ENCODE assay signal across 8 mouse cellular contexts in genomic region chr1:64738661-64739082, GRCm38 (mm10). TPM values are rescaled to one million over a fixed set of nuclear protein-coding genes. Genes with fewer than 3 reads are reported as not detected.
DNase-seq lines count a peak whose midpoint lies in the region; ATAC-seq and TF ChIP-seq lines count a peak whose summit lies in the region.

No protein-coding gene starts in this region.

- H3K4me2 ChIP-seq in heart, embryonic 11.5 days = peak overlapping the region; percentile 93
- H3K4me2 ChIP-seq in kidney, embryonic 15.5 days = peak overlapping the region; percentile 96

- no peak overlapping the region for H3K27ac ChIP-seq in layer of hippocampus, adult 2 months
- no peak overlapping the region; the same call in 1 of the 2 replicates for H3K27ac ChIP-seq in heart, embryonic 11.5 days (ENCODE audit: low read depth, low read length)
- H3K27ac ChIP-seq in kidney, embryonic 15.5 days = peak overlapping the region; percentile 92

- H3K9ac ChIP-seq in heart, embryonic 11.5 days (ENCODE audit: low read depth, low read length) = peak overlapping the region; percentile 69
- peak overlapping the region; percentile 44; the same call in 1 of the 2 replicates for H3K9ac ChIP-seq in kidney, embryonic 15.5 days

- under 1% methylated on average over 14 of the region's 14 CpGs for WGBS in heart, embryonic 11.5 days (ENCODE audit: insufficient replicate concordance)
- 0% methylated on average over 14 of the region's 14 CpGs for WGBS in kidney, embryonic 15.5 days

- H3K4me1 ChIP-seq in heart, embryonic 11.5 days (ENCODE audit: control insufficient read depth, insufficient read depth, low read length) = peaks cover 17% of the 10 kb centered on the region
- peaks cover 42% of the 10 kb centered on the region for H3K4me1 ChIP-seq in kidney, embryonic 15.5 days

- peaks cover 10% of the 10 kb centered on the region for H3K27me3 ChIP-seq in heart, embryonic 11.5 days (ENCODE audit: control insufficient read depth, insufficient read depth, low read length)
- peaks cover 24% of the 10 kb centered on the region for H3K27me3 ChIP-seq in kidney, embryonic 15.5 days

- TF ChIP-seq CTCF in layer of hippocampus, adult 2 months (conservative IDR thresholded peaks at IDR 0.05) = 0 out of 2 replicates have a peak, but pooled peaks have one; percentile 6

- no peak for DNase-seq in layer of hippocampus, adult 2 months (ENCODE audit: low spot score in 2 of 2)
- no peak for DNase-seq in layer of hippocampus, postnatal 25 days (ENCODE audit: extremely low spot score in 1 of 2, low spot score in 1 of 2)
- peak; percentile 43 for DNase-seq in c-Kit-positive CD71-negative TER-119-negative erythroid progenitor cells, embryonic 14.5 days (ENCODE audit: low read depth)
- DNase-seq in lung, postnatal 25 days (ENCODE audit: low spot score) = peak; percentile 76
- DNase-seq in spleen, postnatal 4 days (ENCODE audit: low spot score in 2 of 2) = peak; percentile 30 to 72
- DNase-seq in adipocyte (ENCODE audit: low spot score) = no peak

- no peak for ATAC-seq in heart, embryonic 11.5 days (replicated peaks; ENCODE audit: insufficient number of reproducible peaks, low FRiP score, low TSS enrichment)
- no peak for ATAC-seq in kidney, embryonic 15.5 days (replicated peaks; ENCODE audit: low FRiP score)

- H3K36me3 ChIP-seq in heart, embryonic 11.5 days (ENCODE audit: control insufficient read depth, insufficient read depth, low read length) = no peaks in the 10 kb centered on the region
- no peaks in the 10 kb centered on the region; the same call in 1 of the 2 replicates for H3K36me3 ChIP-seq in kidney, embryonic 15.5 days

- no peaks in the 10 kb centered on the region for H3K9me3 ChIP-seq in heart, embryonic 11.5 days (replicated peaks; ENCODE audit: control insufficient read depth, low read length)
- no peaks in the 10 kb centered on the region for H3K9me3 ChIP-seq in kidney, embryonic 15.5 days (replicated peaks)

- H3K4me3 ChIP-seq in layer of hippocampus, adult 2 months = peak overlapping the region; percentile 72; the same call in 1 of the 2 replicates
- H3K4me3 ChIP-seq in heart, embryonic 11.5 days (ENCODE audit: low read depth, low read length) = peak overlapping the region; percentile 68
- peak overlapping the region; percentile 60 for H3K4me3 ChIP-seq in kidney, embryonic 15.5 days (replicated peaks)

RNA-seq across cellular contexts. Expression of gene Fzd5, which starts 1.1 kb away (rescaled TPM):
- total RNA-seq in layer of hippocampus, adult 2 months (2021) = 1 to 10 TPM in 1 of 2 experiments, under 1 TPM in 1; 0.93 to 1.3 TPM
- total RNA-seq in layer of hippocampus, postnatal 25 days (2021) = 1 to 10 TPM in 1 of 2 experiments, under 1 TPM in 1; 0.79 to 1.0 TPM
- 1.4 and 2.2 TPM in 2 replicates for polyA plus RNA-seq in heart, embryonic 11.5 days (2014; fragmentation: Nextera tagmentation; extraction: Ambion mirVana)
- 2.2 and 2.4 TPM in 2 replicates for polyA plus RNA-seq in kidney, embryonic 15.5 days (2015; fragmentation: Nextera tagmentation; extraction: Ambion mirVana)

RNA-seq across cellular contexts. Expression of gene Ccnyl1, which starts 48.4 kb away (rescaled TPM):
- total RNA-seq in layer of hippocampus, adult 2 months (2021) = 10 to 100 TPM; 12.9 to 14.8 TPM
- total RNA-seq in layer of hippocampus, postnatal 25 days (2021) = 10 to 100 TPM; 14.4 to 19.5 TPM
- 6.1 and 6.8 TPM in 2 replicates for polyA plus RNA-seq in heart, embryonic 11.5 days (2014; fragmentation: Nextera tagmentation; extraction: Ambion mirVana)
- 5.0 and 5.5 TPM in 2 replicates for polyA plus RNA-seq in kidney, embryonic 15.5 days (2015; fragmentation: Nextera tagmentation; extraction: Ambion mirVana)

Comparison
In these comparisons a context has a peak if more than half of its experiments do, and no peak if none do; other contexts are left out.
1. DNase-seq: peak in c-Kit-positive CD71-negative TER-119-negative erythroid progenitor cells, embryonic 14.5 days (single experiment), lung, postnatal 25 days (single experiment) and spleen, postnatal 4 days (2 of 2); none in layer of hippocampus, adult 2 months (0 of 2), layer of hippocampus, postnatal 25 days (0 of 2) and adipocyte (single experiment).
2. Peak in every context shown above with its lines, with median percentiles within 50 percentile points of each other: H3K4me3 ChIP-seq.